Comparison of ENCODE assay signal across 11 mouse cellular contexts in genomic region chr12:12708954-12709523, GRCm38 (mm10).
A peak's percentile ranks its signal among the peaks of the same experiment; 100 is the strongest.
DNase-seq lines count a peak whose midpoint lies in the region; ATAC-seq lines count a peak whose summit lies in the region.
"Had no signal": no experiment of that assay in that cellular context is flagged by ENCODE, and none has a peak within 500 bp of the region (broad histone marks: within the 10 kb centered on the region; RNA-seq: fewer than 3 reads in every experiment).

No protein-coding gene starts in this region.

- 16% methylated on average over 14 of the region's 14 CpGs for WGBS in embryonic facial prominence, embryonic 15.5 days
- WGBS in midbrain, embryonic 10.5 days: 8% methylated on average over 14 of the region's 14 CpGs

- peak; percentile 45 to 46 for DNase-seq in right cerebral cortex, adult 2 months (ENCODE audit: low spot score in 2 of 2)
- DNase-seq in right cerebral cortex, postnatal 25 days: no peak
- DNase-seq in midbrain, embryonic 10.5 days (ENCODE audit: low spot score): peak; percentile 69
- no peak for DNase-seq in thymus, postnatal 14 days
- no peak for DNase-seq in spleen, adult 12 weeks (ENCODE audit: low spot score)
- no peak for DNase-seq in cerebellum, adult 8-10 months
- no peak for DNase-seq in urinary bladder, adult 18-20 months (ENCODE audit: low spot score in 2 of 2)
- DNase-seq: gastrocnemius, postnatal 36 days; lung, postnatal 36 days; thymus, postnatal 4 days had no signal

- no peak for ATAC-seq in embryonic facial prominence, embryonic 15.5 days (ENCODE audit: insufficient number of reproducible peaks, low FRiP score, low TSS enrichment, low read depth)

- no peak overlapping the region; the same call in 1 of the 2 replicates for H3K27ac ChIP-seq in embryonic facial prominence, embryonic 15.5 days (replicated peaks)
- peak overlapping the region; percentile 87 for H3K27ac ChIP-seq in midbrain, embryonic 10.5 days (replicated peaks)

- no peaks in the 10 kb centered on the region for H3K36me3 ChIP-seq in embryonic facial prominence, embryonic 15.5 days
- peaks cover 4% of the 10 kb centered on the region for H3K36me3 ChIP-seq in midbrain, embryonic 10.5 days

- no peaks in the 10 kb centered on the region for H3K27me3 ChIP-seq in embryonic facial prominence, embryonic 15.5 days
- H3K27me3 ChIP-seq in midbrain, embryonic 10.5 days (ENCODE audit: low read depth, poor library complexity, severe bottlenecking): peaks cover 6% of the 10 kb centered on the region; the same call in 1 of the 2 replicates

- peaks cover 4% of the 10 kb centered on the region; the same call in 1 of the 2 replicates for H3K9me3 ChIP-seq in embryonic facial prominence, embryonic 15.5 days (replicated peaks)
- peaks cover 8% of the 10 kb centered on the region for H3K9me3 ChIP-seq in midbrain, embryonic 10.5 days (replicated peaks)

- no peak overlapping the region for H3K9ac ChIP-seq in embryonic facial prominence, embryonic 15.5 days

- H3K4me1 ChIP-seq in embryonic facial prominence, embryonic 15.5 days: peaks cover 6% of the 10 kb centered on the region
- H3K4me1 ChIP-seq in midbrain, embryonic 10.5 days: peaks cover 39% of the 10 kb centered on the region

- peak overlapping the region; percentile 17; the same call in 1 of the 2 replicates for H3K4me2 ChIP-seq in embryonic facial prominence, embryonic 15.5 days (replicated peaks)

- H3K4me3 ChIP-seq in embryonic facial prominence, embryonic 15.5 days (replicated peaks): no peak overlapping the region
- peak overlapping the region; percentile 35 for H3K4me3 ChIP-seq in midbrain, embryonic 10.5 days

Comparison
In these comparisons a context has a peak if more than half of its experiments do, and no peak if none do; other contexts are left out.
1. DNase-seq: peak in right cerebral cortex, adult 2 months (2 of 2) and midbrain, embryonic 10.5 days (single experiment); none in right cerebral cortex, postnatal 25 days (single experiment), thymus, postnatal 14 days (single experiment), spleen, adult 12 weeks (single experiment), cerebellum, adult 8-10 months (single experiment) and urinary bladder, adult 18-20 months (0 of 2).